Mouse (Mus musculus) frontal cortex, postnatal 36 days (tissue): ENCODE results near the gene Crim1.

ENCODE experiments used
- DNase-seq, 2 experiments: peaks; one replicate each; pipeline ENCODE4 v3.0.0; 2022; ENCODE audit warnings: low spot score in 2 of 2

Gene Crim1

DNA sequence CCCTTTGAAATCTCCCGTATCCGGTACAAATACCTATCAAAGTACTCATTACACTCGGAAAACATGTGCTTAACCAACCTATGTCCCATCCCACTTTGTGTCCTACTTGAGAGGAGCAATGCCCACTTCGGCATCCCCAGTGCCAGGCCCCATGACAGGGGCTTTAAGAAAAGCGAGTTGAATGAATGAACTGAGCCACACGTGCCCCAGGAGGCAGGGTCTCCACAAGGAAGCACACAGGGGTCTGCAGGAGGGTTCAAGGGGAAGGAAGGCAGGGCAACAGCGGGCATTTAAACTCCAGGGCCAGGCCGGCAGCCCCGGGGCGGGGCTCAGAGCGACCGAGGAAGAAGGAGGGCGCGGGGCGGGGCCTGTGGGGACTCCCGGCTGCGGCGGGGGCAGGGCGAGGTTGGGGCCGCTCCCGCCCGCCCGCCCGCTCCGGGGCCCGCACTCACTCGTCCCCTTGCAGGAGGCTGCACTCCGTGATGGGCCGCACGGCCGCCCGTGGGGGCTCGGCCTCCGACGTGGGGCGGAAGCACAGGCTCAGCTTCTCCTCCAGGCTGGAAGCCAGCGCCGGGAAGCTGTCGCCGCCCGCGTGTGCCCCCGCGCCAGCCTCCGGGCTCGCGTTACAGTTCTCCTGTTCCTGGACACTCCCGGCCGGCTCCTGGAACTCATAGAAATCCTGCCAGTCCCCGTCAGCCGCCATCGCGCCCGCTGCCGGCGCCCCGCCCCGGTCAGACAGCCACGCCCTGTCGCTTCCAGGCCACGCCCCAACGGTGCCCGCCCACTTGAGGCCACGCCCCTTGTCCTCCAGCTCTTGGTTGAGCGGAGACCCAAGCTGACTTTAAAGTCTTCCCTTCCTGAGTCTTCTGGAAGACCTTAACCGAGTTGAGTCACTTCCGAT lies 217.6 kb downstream of the Crim1 start, which contains the start of gene Fez2:
TSS of gene Fez2 (minus strand) at position 772 of the 901 bp plus-strand sequence.
- peak; percentile 90 to 91 for DNase-seq

DNA sequence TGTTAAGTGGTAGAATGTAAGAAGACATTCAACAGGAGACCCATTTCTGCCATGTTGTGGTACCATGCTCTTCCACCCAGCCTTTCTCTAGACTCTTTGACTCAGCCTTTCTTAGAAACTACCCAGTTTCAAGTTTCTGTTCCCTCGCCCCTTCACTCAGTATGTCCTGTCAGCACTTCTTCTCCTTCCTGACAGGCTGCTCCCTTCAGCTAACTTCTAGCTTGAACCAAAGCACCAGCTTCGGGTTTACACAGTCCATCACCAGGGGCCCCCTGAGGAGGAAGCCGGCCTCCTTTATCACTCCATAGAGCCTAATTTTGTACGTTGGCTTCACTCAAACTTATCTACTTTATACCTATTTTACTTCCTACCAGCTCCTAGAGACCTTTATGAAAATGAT lies 219.2 kb downstream of the Crim1 start:
- no peak for DNase-seq

DNA sequence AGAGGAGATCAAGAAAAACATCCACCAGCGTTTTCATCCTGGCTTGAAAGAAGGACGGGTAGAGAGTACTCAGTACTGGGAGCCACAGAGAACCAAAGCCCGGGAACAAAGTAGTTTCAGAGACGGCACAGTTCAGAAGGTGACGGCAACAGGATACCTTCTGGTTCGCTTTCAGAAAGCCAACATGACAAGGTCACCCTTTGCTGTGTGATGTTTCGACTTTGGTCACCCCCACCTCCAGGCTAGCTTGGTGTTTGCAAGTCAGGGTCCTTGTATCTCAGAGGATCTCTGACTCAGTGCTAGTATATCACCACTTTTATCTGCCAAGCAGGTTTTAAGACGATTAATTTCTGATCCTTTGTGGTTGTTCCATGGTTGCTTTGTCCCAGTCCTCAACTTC lies 225.0 kb downstream of the Crim1 start:
- DNase-seq: no peak
